17 mouse cellular contexts compared by ENCODE assay signal in genomic region chr17:56194765-56195164, GRCm38 (mm10). TPM values are rescaled to one million over a fixed set of nuclear protein-coding genes. Genes with fewer than 3 reads are reported as not detected.
DNase-seq lines count a peak whose midpoint lies in the region; ATAC-seq and TF ChIP-seq lines count a peak whose summit lies in the region.
"Had no signal": no experiment of that assay in that cellular context is flagged by ENCODE, and none has a peak within 500 bp of the region (broad histone marks: within the 10 kb centered on the region; RNA-seq: fewer than 3 reads in every experiment).

No protein-coding gene starts in this region.

- peaks cover 92% of the 10 kb centered on the region for H3K36me3 ChIP-seq in kidney, embryonic 14.5 days (ENCODE audit: control insufficient read depth, insufficient read depth, low read length)
- H3K36me3 ChIP-seq in intestine, embryonic 15.5 days: peaks cover 57% of the 10 kb centered on the region
- peaks cover 84% of the 10 kb centered on the region for H3K36me3 ChIP-seq in liver, embryonic 15.5 days (replicated peaks)
- H3K36me3 ChIP-seq in thymus, adult 2 months (ENCODE audit: control insufficient read depth, insufficient read depth, low read length): peaks cover 14% of the 10 kb centered on the region

- no peak overlapping the region for H3K9ac ChIP-seq in kidney, embryonic 14.5 days (ENCODE audit: low read depth, low read length)
- no peak overlapping the region for H3K9ac ChIP-seq in intestine, embryonic 15.5 days
- no peak overlapping the region for H3K9ac ChIP-seq in liver, embryonic 15.5 days
- H3K9ac ChIP-seq: limb, embryonic 12.5 days; midbrain, embryonic 12.5 days had no signal

- no peak for TF ChIP-seq POLR2A in thymus, adult 2 months (IDR thresholded peaks at IDR 0.05; ENCODE audit: control insufficient read depth, extremely low read depth, insufficient read depth, low read length, poor library complexity)

- DNase-seq in kidney, adult 11 months: peak; percentile 33
- peak; percentile 27 for DNase-seq in kidney, postnatal 10 days
- no peak for DNase-seq in right cerebral cortex, postnatal 4 days
- no peak for DNase-seq in layer of hippocampus, adult 9-11 months
- no peak for DNase-seq in thymus, adult 2 months
- DNase-seq: adrenal gland, postnatal 14 days; cerebellum, adult 11-12 months; cerebellum, postnatal 25 days; embryo, embryonic 11 days; thymus, adult 18-20 months had no signal

- H3K27me3 ChIP-seq in kidney, embryonic 14.5 days (ENCODE audit: control insufficient read depth, insufficient read depth, low read length): no peaks in the 10 kb centered on the region
- H3K27me3 ChIP-seq in intestine, embryonic 15.5 days (replicated peaks): no peaks in the 10 kb centered on the region
- no peaks in the 10 kb centered on the region for H3K27me3 ChIP-seq in liver, embryonic 15.5 days
- no peaks in the 10 kb centered on the region for H3K27me3 ChIP-seq in thymus, adult 2 months (ENCODE audit: control insufficient read depth, insufficient read depth, low read length)
- H3K27me3 ChIP-seq: limb, embryonic 12.5 days; midbrain, embryonic 12.5 days had no signal

- ATAC-seq in kidney, embryonic 14.5 days (ENCODE audit: low FRiP score, low TSS enrichment): no peak
- ATAC-seq in intestine, embryonic 15.5 days: peak; percentile 65
- peak; percentile 66 for ATAC-seq in liver, embryonic 15.5 days (ENCODE audit: insufficient read depth)
- ATAC-seq: activated CD4-positive, CD25-positive, alpha-beta regulatory T cell, adult 4 months; CD4-positive, CD25-positive, alpha-beta regulatory T cell, adult 4 months had no signal

- no peaks in the 10 kb centered on the region for H3K9me3 ChIP-seq in kidney, embryonic 14.5 days (ENCODE audit: control insufficient read depth, low read length)
- no peaks in the 10 kb centered on the region for H3K9me3 ChIP-seq in intestine, embryonic 15.5 days
- H3K9me3 ChIP-seq in liver, embryonic 15.5 days (replicated peaks): no peaks in the 10 kb centered on the region
- H3K9me3 ChIP-seq: limb, embryonic 12.5 days; midbrain, embryonic 12.5 days had no signal

- H3K27ac ChIP-seq in kidney, embryonic 14.5 days (ENCODE audit: low read depth, low read length): no peak overlapping the region
- no peak overlapping the region for H3K27ac ChIP-seq in intestine, embryonic 15.5 days
- H3K27ac ChIP-seq in liver, embryonic 15.5 days (replicated peaks): no peak overlapping the region
- no peak overlapping the region for H3K27ac ChIP-seq in thymus, adult 2 months (ENCODE audit: control insufficient read depth, insufficient read depth, low read length)
- H3K27ac ChIP-seq: limb, embryonic 12.5 days; midbrain, embryonic 12.5 days had no signal

- no peak for TF ChIP-seq CTCF in thymus, adult 2 months (IDR thresholded peaks at IDR 0.05; ENCODE audit: borderline replicate concordance, control insufficient read depth, extremely low read depth, insufficient read depth, low read length, poor library complexity)

- no peaks in the 10 kb centered on the region for H3K4me1 ChIP-seq in kidney, embryonic 14.5 days (ENCODE audit: control insufficient read depth, insufficient read depth, low read length)
- H3K4me1 ChIP-seq in intestine, embryonic 15.5 days (replicated peaks): no peaks in the 10 kb centered on the region
- H3K4me1 ChIP-seq in liver, embryonic 15.5 days (replicated peaks): no peaks in the 10 kb centered on the region
- no peaks in the 10 kb centered on the region for H3K4me1 ChIP-seq in thymus, adult 2 months (replicated peaks; ENCODE audit: control insufficient read depth, insufficient read depth, low read length)
- H3K4me1 ChIP-seq: limb, embryonic 12.5 days; midbrain, embryonic 12.5 days had no signal

- no peak overlapping the region for H3K4me3 ChIP-seq in kidney, embryonic 14.5 days (ENCODE audit: low read length)
- H3K4me3 ChIP-seq in intestine, embryonic 15.5 days (replicated peaks): no peak overlapping the region
- no peak overlapping the region for H3K4me3 ChIP-seq in liver, embryonic 15.5 days (replicated peaks)
- no peak overlapping the region for H3K4me3 ChIP-seq in thymus, adult 2 months (ENCODE audit: control insufficient read depth, insufficient read depth, low read length)
- H3K4me3 ChIP-seq: limb, embryonic 12.5 days; midbrain, embryonic 12.5 days had no signal

- WGBS in kidney, embryonic 14.5 days: 81% methylated on average over 13 of the region's 13 CpGs
- WGBS in intestine, embryonic 15.5 days: 72% methylated on average over 13 of the region's 13 CpGs
- 73% methylated on average over 13 of the region's 13 CpGs for WGBS in liver, embryonic 15.5 days (ENCODE audit: insufficient replicate concordance)
- 97% methylated on average over 13 of the region's 13 CpGs for WGBS in thymus, adult 2 months

- H3K4me2 ChIP-seq in kidney, embryonic 14.5 days (replicated peaks; ENCODE audit: low read depth, low read length): no peak overlapping the region
- no peak overlapping the region for H3K4me2 ChIP-seq in intestine, embryonic 15.5 days (replicated peaks)
- no peak overlapping the region for H3K4me2 ChIP-seq in liver, embryonic 15.5 days
- H3K4me2 ChIP-seq: limb, embryonic 12.5 days; midbrain, embryonic 12.5 days had no signal

RNA-seq across cellular contexts. Expression of gene Mydgf, which starts 11.0 kb away (rescaled TPM):
- polyA plus RNA-seq in kidney, embryonic 14.5 days (2014; fragmentation: Nextera tagmentation; extraction: Ambion mirVana): 80.5 and 89.2 TPM in 2 replicates
- polyA plus RNA-seq in intestine, embryonic 15.5 days (2015; fragmentation: Nextera tagmentation; extraction: Ambion mirVana): 105 and 127 TPM in 2 replicates
- 58.6 and 66.4 TPM in 2 replicates for polyA plus RNA-seq in liver, embryonic 15.5 days (2015; fragmentation: Nextera tagmentation; extraction: Ambion mirVana)
- 57.4 and 62.3 TPM in 2 replicates for polyA plus RNA-seq in thymus, adult 2 months (2012; rRNA removed)

RNA-seq across cellular contexts. Expression of gene Dpp9, which starts 23.9 kb away (rescaled TPM):
- polyA plus RNA-seq in kidney, embryonic 14.5 days (2014; fragmentation: Nextera tagmentation; extraction: Ambion mirVana): 31.5 and 40.3 TPM in 2 replicates
- polyA plus RNA-seq in intestine, embryonic 15.5 days (2015; fragmentation: Nextera tagmentation; extraction: Ambion mirVana): 32.8 and 35.0 TPM in 2 replicates
- polyA plus RNA-seq in liver, embryonic 15.5 days (2015; fragmentation: Nextera tagmentation; extraction: Ambion mirVana): 19.6 and 22.9 TPM in 2 replicates
- polyA plus RNA-seq in thymus, adult 2 months (2012; rRNA removed): 85.6 and 95.2 TPM in 2 replicates

RNA-seq across cellular contexts. Expression of gene Tnfaip8l1, which starts 32.5 kb away (rescaled TPM):
- 11.4 and 11.8 TPM in 2 replicates for polyA plus RNA-seq in kidney, embryonic 14.5 days (2014; fragmentation: Nextera tagmentation; extraction: Ambion mirVana)
- 11.9 and 12.8 TPM in 2 replicates for polyA plus RNA-seq in intestine, embryonic 15.5 days (2015; fragmentation: Nextera tagmentation; extraction: Ambion mirVana)
- 2.7 and 3.1 TPM in 2 replicates for polyA plus RNA-seq in liver, embryonic 15.5 days (2015; fragmentation: Nextera tagmentation; extraction: Ambion mirVana)
- 21.6 and 26.8 TPM in 2 replicates for polyA plus RNA-seq in thymus, adult 2 months (2012; rRNA removed)

RNA-seq across cellular contexts. Expression of gene Sema6b, which starts 54.6 kb away (rescaled TPM):
- polyA plus RNA-seq in kidney, embryonic 14.5 days (2014; fragmentation: Nextera tagmentation; extraction: Ambion mirVana): 1.4 TPM in 2 replicates
- 1.4 TPM in 2 replicates for polyA plus RNA-seq in intestine, embryonic 15.5 days (2015; fragmentation: Nextera tagmentation; extraction: Ambion mirVana)
- 0.81 and 1.3 TPM in 2 replicates for polyA plus RNA-seq in liver, embryonic 15.5 days (2015; fragmentation: Nextera tagmentation; extraction: Ambion mirVana)
- polyA plus RNA-seq in thymus, adult 2 months (2012; rRNA removed): 3.8 and 4.9 TPM in 2 replicates
- polyA plus RNA-seq: activated CD4-positive, CD25-positive, alpha-beta regulatory T cell, adult 4 months; CD4-positive, CD25-positive, alpha-beta regulatory T cell, adult 4 months had no signal

Comparison
In these comparisons a context has a peak if more than half of its experiments do, and no peak if none do; other contexts are left out.
1. DNase-seq: peak in kidney, adult 11 months (single experiment) and kidney, postnatal 10 days (single experiment); none in right cerebral cortex, postnatal 4 days (single experiment), layer of hippocampus, adult 9-11 months (single experiment) and thymus, adult 2 months (single experiment).